Mouse (Mus musculus): ENCODE data around the gene Sorcs2.
"Not testable (repeated sequence)": the region's sequence is repeated elsewhere in the genome, so short reads cannot be mapped to it uniquely, and the experiment has no call there.

Gene Sorcs2

DNA sequence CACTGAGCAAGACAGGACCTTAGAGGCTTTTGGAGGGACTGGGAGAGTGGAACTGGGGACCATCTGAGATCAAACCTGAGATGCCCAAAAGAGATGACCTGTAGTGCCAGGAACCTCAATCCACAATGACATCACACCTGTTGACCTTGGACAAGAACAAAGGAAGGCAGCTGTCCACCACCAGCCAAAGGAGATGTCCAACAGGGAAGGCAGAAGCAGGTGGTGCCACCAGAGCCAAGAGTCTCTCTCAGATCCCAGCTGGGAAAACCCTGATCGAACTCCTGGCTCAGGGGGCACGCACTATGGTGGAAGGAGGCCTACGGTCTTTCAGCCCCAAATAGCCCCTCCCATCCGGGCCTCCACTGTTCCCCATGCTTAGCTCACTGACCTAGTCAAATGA is 6.2 kb downstream of the Sorcs2 start:
- no peak for DNase-seq (ENCODE audit: low spot score in 2 of 2)

GRCm38 (mm10) chr5:36390591-36390927 is 7.4 kb downstream of the Sorcs2 start:
- DNase-seq (ENCODE audit: low spot score in 2 of 2): not testable (repeated sequence)

DNA sequence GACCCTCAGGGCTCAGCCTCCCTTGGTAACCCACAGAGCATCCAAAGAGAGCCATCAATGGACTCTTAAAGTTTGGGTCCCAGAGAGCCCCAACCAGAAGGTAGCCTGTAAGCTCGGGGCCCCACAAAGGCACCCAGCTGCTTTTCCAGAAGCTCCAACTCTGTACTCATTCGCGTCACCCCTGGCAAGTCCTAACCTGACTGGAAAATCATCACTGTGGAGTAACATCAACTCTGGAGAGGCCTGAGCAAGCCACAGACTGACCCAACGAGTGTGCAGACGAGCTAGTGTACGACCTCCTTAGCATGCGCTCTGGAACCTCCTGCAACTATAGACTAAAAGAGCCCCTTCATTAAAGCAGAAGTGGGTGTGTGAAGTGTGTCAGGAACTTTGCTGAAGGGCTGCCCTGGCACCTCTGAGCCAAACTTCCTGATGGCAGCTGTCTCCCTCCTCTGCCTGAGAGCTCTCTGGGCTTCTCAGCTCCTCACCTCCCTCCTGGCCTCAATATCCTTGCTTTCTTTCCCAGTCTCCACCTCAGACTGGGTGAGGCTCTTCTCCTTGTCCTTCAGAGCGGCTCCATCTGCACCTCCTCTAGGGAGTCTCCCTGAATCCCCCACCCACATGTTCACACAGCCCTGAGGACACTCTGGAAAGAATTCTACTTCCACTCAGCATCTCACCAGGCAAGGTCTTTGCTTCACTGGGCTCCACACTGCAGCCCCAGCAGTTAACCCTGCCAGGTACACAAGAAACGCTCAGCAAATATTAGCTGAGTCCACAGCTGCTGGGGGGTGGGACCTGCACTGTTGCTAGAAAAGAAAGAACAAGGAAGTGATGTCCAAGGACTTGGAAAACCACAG is 8.0 kb downstream of the Sorcs2 start:
- DNase-seq (ENCODE audit: low spot score in 2 of 2): no peak

DNA sequence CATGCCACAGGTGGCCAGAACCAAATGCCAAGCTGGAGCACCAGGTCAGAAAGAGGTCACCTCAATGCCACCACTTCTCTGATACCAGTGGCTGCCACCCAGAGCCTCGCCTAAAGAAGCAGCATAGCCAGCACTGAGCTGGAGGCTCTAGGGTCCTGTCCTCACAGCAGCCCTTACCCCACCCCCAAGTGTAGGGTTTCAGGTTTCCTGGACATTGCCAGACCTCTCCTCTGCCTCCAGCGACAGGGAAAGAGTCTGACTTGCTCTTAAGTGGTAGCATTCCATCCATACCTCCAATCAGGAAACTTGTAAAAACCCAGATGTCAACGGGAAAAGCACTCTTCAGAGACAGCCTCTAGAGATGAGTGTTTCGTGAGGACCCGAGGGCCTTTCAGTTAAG is 12.9 kb downstream of the Sorcs2 start:
- peak; percentile 68 to 71 for DNase-seq (ENCODE audit: low spot score in 2 of 2)

GRCm38 (mm10) chr5:36383431-36383830 is 14.5 kb downstream of the Sorcs2 start:
- DNase-seq (ENCODE audit: low spot score in 2 of 2): no peak

- no peak for DNase-seq (ENCODE audit: low spot score in 2 of 2)
Observed at GRCm38 (mm10) chr5:36382721-36383120, 15.2 kb downstream of the Sorcs2 start.

DNA sequence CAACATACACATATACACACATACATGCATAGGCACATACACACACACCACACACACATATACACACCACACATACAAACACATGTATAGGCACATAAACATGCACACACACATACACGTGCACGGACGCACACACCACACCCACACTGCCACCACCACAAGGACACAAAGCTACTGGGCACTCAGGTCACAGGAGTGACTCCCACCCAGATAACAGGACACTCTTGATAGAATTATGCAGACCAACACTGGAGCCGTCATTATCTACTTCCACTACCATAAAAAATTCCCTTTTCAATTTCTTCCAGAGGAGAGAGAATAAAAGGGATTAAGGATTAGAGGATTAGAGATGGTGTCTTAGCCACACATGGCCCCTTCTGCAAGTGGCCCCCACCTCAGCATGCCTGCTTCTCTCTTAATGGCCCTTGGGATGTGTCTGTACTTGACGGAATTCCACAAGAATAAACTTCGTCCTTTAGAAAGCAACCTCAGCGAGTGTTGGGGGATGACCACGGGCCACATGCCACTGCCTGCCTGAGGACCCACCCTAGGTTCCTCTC is 15.7 kb downstream of the Sorcs2 start:
- no peak for DNase-seq (ENCODE audit: low spot score in 2 of 2)

DNA sequence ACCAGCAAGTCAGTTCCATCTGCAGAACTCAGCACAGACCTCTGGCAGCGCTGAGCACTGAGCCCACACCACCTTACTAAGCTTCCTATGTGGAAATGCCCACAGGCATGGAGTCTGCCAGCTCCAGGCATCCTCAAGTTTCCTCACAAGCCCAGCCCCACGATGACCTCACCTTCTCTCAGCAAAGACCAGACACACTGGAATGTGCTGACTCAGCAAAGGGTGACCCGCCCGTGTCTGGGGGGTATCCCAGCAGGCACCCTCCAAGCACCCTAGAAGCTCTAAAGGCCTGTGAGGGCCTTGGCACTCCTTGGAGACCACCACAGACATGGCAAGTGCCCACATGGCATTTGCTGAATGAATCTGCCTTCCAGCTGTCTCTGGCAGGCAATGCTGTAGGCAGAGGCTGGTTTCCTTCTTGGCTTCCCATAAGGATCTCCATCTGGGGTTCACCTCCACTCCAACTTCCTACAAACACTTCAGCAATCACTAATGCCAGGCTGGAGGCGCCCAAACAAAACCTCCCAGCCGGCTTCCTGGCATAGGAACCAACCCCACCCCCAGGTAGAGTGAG is 17.9 kb downstream of the Sorcs2 start:
- DNase-seq (ENCODE audit: low spot score in 2 of 2): no peak

DNA sequence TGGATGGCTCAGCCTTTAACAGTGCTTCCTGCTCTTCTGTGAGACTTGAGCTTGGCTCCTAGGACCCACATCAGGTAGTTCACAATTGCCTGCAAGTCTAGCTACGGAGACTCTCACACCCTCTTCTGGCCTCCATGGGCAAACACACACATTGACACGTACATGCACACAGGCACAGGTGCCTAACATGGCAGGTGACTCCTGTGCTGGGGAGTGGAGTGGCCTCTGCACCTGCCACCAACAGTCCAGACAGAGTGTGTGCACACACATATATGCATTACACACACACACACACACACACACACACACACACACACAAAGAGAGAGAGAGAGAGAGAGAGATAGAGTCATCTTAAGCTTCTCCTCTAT is 19.6 kb downstream of the Sorcs2 start:
- DNase-seq (ENCODE audit: low spot score in 2 of 2): no peak

- peak; percentile 72 to 75 for DNase-seq (ENCODE audit: low spot score in 2 of 2)
Observed at GRCm38 (mm10) chr5:36377456-36378369, 20.2 kb downstream of the Sorcs2 start.

- no peak for DNase-seq (ENCODE audit: low spot score in 2 of 2)
Observed at GRCm38 (mm10) chr5:36375886-36376285, 22.1 kb downstream of the Sorcs2 start.

- no peak for DNase-seq (ENCODE audit: low spot score in 2 of 2)
Observed at GRCm38 (mm10) chr5:36374221-36375050, 23.5 kb downstream of the Sorcs2 start.

DNA sequence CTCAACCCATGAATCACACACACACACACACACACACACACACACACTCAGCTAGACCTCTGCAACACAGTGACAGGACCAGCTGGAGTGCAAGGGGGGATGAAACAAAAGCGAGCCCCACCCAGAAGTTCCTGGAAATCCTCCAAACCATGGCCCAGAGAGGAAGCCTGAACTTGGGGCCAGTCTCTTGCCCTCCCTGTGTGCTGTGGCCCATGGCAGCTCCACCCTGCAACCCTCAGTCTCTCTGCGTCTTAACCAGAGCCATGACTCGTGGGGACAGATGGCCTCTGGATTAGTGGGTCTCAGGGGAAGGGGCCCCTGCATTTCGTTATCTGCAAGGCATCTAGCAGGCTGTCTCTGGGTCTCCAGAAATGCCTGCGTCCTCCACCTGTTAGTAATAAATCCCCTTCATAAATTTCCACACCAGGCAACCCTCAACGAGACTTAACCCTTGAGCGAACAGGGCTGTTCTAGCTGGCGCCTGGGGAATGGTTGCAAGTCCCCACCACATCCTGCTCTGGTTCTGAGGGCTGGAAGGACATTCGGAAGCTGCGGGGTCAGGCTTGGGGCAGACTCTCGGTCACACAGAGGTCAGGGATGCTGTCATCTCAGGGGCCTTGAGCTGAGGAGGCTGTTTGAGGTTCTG is 24.6 kb downstream of the Sorcs2 start:
- peak; percentile 51 to 55 for DNase-seq (ENCODE audit: low spot score in 2 of 2)

- DNase-seq (ENCODE audit: low spot score in 2 of 2): no peak
Observed at GRCm38 (mm10) chr5:36371731-36372130, 26.2 kb downstream of the Sorcs2 start.

DNA sequence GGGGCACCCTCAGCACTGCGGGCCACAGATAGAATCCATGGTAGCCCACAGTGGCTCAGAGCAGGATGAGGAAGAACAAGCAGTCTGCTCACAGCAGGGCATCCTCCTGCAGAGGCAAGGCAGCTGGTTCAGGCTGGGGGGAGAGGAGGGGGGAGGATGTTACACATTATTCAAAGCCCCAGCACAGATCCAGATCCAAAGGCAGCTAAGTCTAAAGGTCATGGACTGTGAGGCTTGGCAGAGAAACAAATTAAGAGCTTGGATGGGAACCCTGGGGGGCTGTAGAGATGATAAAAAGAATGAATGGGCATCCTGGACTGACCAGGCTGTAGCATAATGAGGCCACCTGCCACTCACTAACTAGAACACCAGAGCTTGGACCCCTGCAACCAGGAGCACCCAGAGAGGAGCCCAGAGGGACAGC is 28.7 kb downstream of the Sorcs2 start:
- DNase-seq (ENCODE audit: low spot score in 2 of 2): no peak

GRCm38 (mm10) chr5:36368511-36369135 is 29.3 kb downstream of the Sorcs2 start:
- DNase-seq (ENCODE audit: low spot score in 2 of 2): no peak

GRCm38 (mm10) chr5:36367911-36368310 is 30.0 kb downstream of the Sorcs2 start:
- DNase-seq (ENCODE audit: low spot score in 2 of 2): no peak

GRCm38 (mm10) chr5:36367181-36367610 is 30.7 kb downstream of the Sorcs2 start:
- peak; percentile 76 to 80 for DNase-seq (ENCODE audit: low spot score in 2 of 2)

- no peak for DNase-seq (ENCODE audit: low spot score in 2 of 2)
Observed at GRCm38 (mm10) chr5:36361749-36362148, 36.2 kb downstream of the Sorcs2 start.

DNA sequence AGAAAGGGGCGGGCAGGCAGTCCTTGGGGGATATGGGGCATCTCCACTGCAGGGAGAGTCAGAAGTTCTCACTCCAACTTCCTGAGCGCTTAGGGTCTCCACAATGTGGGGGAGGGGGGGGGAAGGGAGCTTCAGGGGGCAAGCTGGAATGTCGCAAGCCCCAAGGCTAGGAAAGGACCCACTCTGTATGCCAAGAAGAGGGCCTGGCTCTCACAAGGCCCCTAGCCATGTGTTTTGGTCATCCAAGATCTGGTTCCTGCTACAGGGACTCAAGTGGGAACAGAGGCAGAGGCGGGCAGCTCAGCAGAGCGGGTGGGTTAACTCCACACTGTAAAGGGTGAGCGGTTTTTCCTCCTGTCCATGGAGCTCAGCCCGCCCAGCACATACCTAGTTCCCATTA is 37.6 kb downstream of the Sorcs2 start:
- DNase-seq (ENCODE audit: low spot score in 2 of 2): no peak
